Mouse (Mus musculus) layer of hippocampus, postnatal 25 days (tissue): ENCODE data around the gene Vmn1r12. TPM values are rescaled to one million over a fixed set of nuclear protein-coding genes. Genes with fewer than 3 reads are reported as not detected.
"Not testable (repeated sequence)": the region's sequence is repeated elsewhere in the genome, so short reads cannot be mapped to it uniquely, and the experiment has no call there.

Experiments used
- DNase-seq, 2 experiments: peaks; one replicate each; pipeline ENCODE4 v3.0.0; 2022; ENCODE audit warnings: mixed read lengths in 2 of 2, low spot score in 1 of 2; ENCODE audit errors: extremely low spot score in 1 of 2
- total RNA-seq, 2 experiments: library from RNA; stranded (reverse); gene quantifications; 2 replicates each; pipeline ENCODE4 v1.2.3; 2021

Vmn1r12 gene
- not detected for total RNA-seq

- DNase-seq, result no peak
Observed at GRCm38 (mm10) chr6:57156619-57157018, at the start of gene Vmn1r12. Gene Vmn1r12, plus strand, starts transcription at chr6:57156919.

- no peak for DNase-seq
Observed at GRCm38 (mm10) chr6:57109154-57109553, 47.6 kb upstream of the Vmn1r12 start, which contains the start of gene Vmn1r10. Gene Vmn1r10, plus strand, starts transcription at chr6:57109454.

- DNase-seq, result no peak
Observed at GRCm38 (mm10) chr6:57133155-57133554, 23.6 kb upstream of the Vmn1r12 start, which contains the start of gene Vmn1r11. Gene Vmn1r11, plus strand, starts transcription at chr6:57133455.

- DNase-seq, result not testable (repeated sequence)
Observed at GRCm38 (mm10) chr6:57190016-57190415, 33.3 kb downstream of the Vmn1r12 start.

- DNase-seq, result not testable (repeated sequence)
Observed at GRCm38 (mm10) chr6:57202990-57203389, 46.3 kb downstream of the Vmn1r12 start, which contains the start of gene Vmn1r13. Gene Vmn1r13, plus strand, starts transcription at chr6:57203290.

Other genes starting within 250 kb of the Vmn1r12 start
- gene Nt5c3, start 233.0 kb upstream of the Vmn1r12 start, total RNA-seq, result 10 to 100 TPM; 40.9 TPM
- under 1 TPM; 0.16 to 0.22 TPM for gene Vmn1r4, start 232.9 kb upstream of the Vmn1r12 start, total RNA-seq
- gene Vmn1r5, start 186.6 kb upstream of the Vmn1r12 start, total RNA-seq, result not detected
- not detected for gene Vmn1r6, start 159.7 kb upstream of the Vmn1r12 start, total RNA-seq
- gene Vmn1r7, start 131.6 kb upstream of the Vmn1r12 start, total RNA-seq, result not detected
- not detected for gene Vmn1r8, start 124.6 kb upstream of the Vmn1r12 start, total RNA-seq
- not detected for gene Vmn1r9, start 90.1 kb upstream of the Vmn1r12 start, total RNA-seq
- not detected for gene Vmn1r10, start 47.5 kb upstream of the Vmn1r12 start, total RNA-seq
- not detected for gene Vmn1r11, start 23.5 kb upstream of the Vmn1r12 start, total RNA-seq
- not detected for gene Vmn1r13, start 46.4 kb downstream of the Vmn1r12 start, total RNA-seq
- gene Vmn1r14, start 74.8 kb downstream of the Vmn1r12 start, total RNA-seq, result not detected
- gene Vmn1r15, start 101.0 kb downstream of the Vmn1r12 start, total RNA-seq, result not detected
- gene Vmn1r16, start 172.6 kb downstream of the Vmn1r12 start, total RNA-seq, result not detected
- not detected for gene Vmn1r17, start 206.8 kb downstream of the Vmn1r12 start, total RNA-seq
- gene Vmn1r18, start 238.9 kb downstream of the Vmn1r12 start, total RNA-seq, result under 1 TPM in 1 of 2 experiments, not detected in 1; 0.05 TPM
- gene Vmn1r19, start 246.9 kb downstream of the Vmn1r12 start, total RNA-seq, result not detected